Mouse (Mus musculus) intestine, embryonic 14.5 days (tissue): Measurements from ENCODE around the gene Ankfn1. TPM values are rescaled to one million over a fixed set of nuclear protein-coding genes. Genes with fewer than 3 reads are reported as not detected.

Source experiments
- ATAC-seq: fragments of 200-750 bp; cut with Nextera tagmentation; replicated peaks from 2 replicates; pipeline ENCODE4 v1.8.0; 2017; ENCODE audit warnings: low read depth, moderate number of reproducible peaks, moderate TSS enrichment, moderate library complexity; ENCODE audit not compliant: low FRiP score, low TSS enrichment
- DNase-seq: peaks from one replicate; pipeline ENCODE4 v3.0.0-alpha.2; 2018; ENCODE audit warnings: low spot score
- H3K27ac ChIP-seq: fragments of 300-500 bp; sonication (generic); 2 replicates; pipeline ENCODE4 v1.5.1; 2014; ENCODE audit warnings: low read depth, mild to moderate bottlenecking, control low read depth
- H3K27me3 ChIP-seq: fragments of 300-500 bp; sonication (generic); replicated peaks from 2 replicates; pipeline ENCODE4 v1.6.1; 2014; ENCODE audit warnings: low read length, control low read depth; ENCODE audit not compliant: control insufficient read depth, insufficient read depth
- H3K36me3 ChIP-seq: fragments of 300-500 bp; sonication (generic); 2 replicates; pipeline ENCODE4 v1.6.1; 2014; ENCODE audit warnings: low read length, control low read depth; ENCODE audit not compliant: control insufficient read depth, insufficient read depth
- H3K4me1 ChIP-seq: fragments of 300-500 bp; sonication (generic); replicated peaks from 2 replicates; pipeline ENCODE4 v1.6.1; 2014; ENCODE audit warnings: low read length, control low read depth, mixed read lengths; ENCODE audit not compliant: control insufficient read depth, insufficient read depth
- H3K4me2 ChIP-seq: fragments of 300-500 bp; sonication (generic); 2 replicates; pipeline ENCODE4 v1.6.1; 2014; ENCODE audit warnings: low read length
- H3K4me3 ChIP-seq: fragments of 300-500 bp; sonication (generic); 2 replicates; pipeline ENCODE4 v1.5.1; 2014; ENCODE audit warnings: low read depth, low read length, control low read depth, mixed read lengths
- H3K9ac ChIP-seq: fragments of 300-500 bp; sonication (generic); 2 replicates; pipeline ENCODE4 v1.6.1; 2014; ENCODE audit warnings: mild to moderate bottlenecking, low read length
- H3K9me3 ChIP-seq: fragments of 300-500 bp; sonication (generic); 2 replicates; pipeline ENCODE4 v1.6.1; 2016; ENCODE audit warnings: low read length, control low read depth; ENCODE audit not compliant: control insufficient read depth
- WGBS: fragments of 180-500 bp; shearing (Covaris S2); extraction: QIAGEN DNeasy Blood & Tissue Kit; methylation state at CpG from one replicate; pipeline ENCODE4 v1.1.7; 2014; 5-methylcytosine and 5-hydroxymethylcytosine counted together
- polyA plus RNA-seq: library from polyadenylated mRNA; unstranded; fragments of >200 nt; fragmentation: Nextera tagmentation; extraction: Ambion mirVana; gene quantifications from 2 replicates; pipeline ENCODE4 v1.2.1, GENCODE M21; 2014

Ankfn1 gene
- polyA plus RNA-seq, 1 experiment from 2014 or later = 0.30 TPM

- no peak overlapping the region for H3K27ac ChIP-seq
- 79% methylated on average over 2 of the region's 2 CpGs for WGBS
Observed at GRCm38 (mm10) chr11:89419863-89420262, 357.6 kb downstream of the Ankfn1 start.

GRCm38 (mm10) chr11:89418644-89419043 lies 358.8 kb downstream of the Ankfn1 start:
- Histone ChIP-seq H3K27ac (no peak overlapping the region), H3K4me2 (no peak overlapping the region), H3K4me1 (no peaks in the 10 kb centered on the region), H3K9me3 (no peaks in the 10 kb centered on the region), H3K4me3 (no peak overlapping the region), H3K9ac (no peak overlapping the region), H3K36me3 (no peaks in the 10 kb centered on the region), H3K27me3 (no peaks in the 10 kb centered on the region)
- ATAC-seq (no peak), DNase-seq (no peak)
- WGBS = 57% methylated on average over 12 of the region's 12 CpGs

More at GRCm38 (mm10) chr11:89419863-89420262, 357.6 kb downstream of the Ankfn1 start:
- DNase-seq (no peak), ATAC-seq (no peak)
- no peaks in the 10 kb centered on the region for H3K9me3 ChIP-seq
- no peak overlapping the region for H3K9ac ChIP-seq
- no peak overlapping the region for H3K4me2 ChIP-seq
- H3K4me1 ChIP-seq = no peaks in the 10 kb centered on the region
- no peaks in the 10 kb centered on the region for H3K27me3 ChIP-seq
- no peaks in the 10 kb centered on the region for H3K36me3 ChIP-seq
- no peak overlapping the region for H3K4me3 ChIP-seq

GRCm38 (mm10) chr11:89416769-89417168 lies 360.7 kb downstream of the Ankfn1 start:
- no peak overlapping the region for H3K4me3 ChIP-seq
- no peak overlapping the region for H3K4me2 ChIP-seq
- H3K9me3 ChIP-seq = no peaks in the 10 kb centered on the region
- DNase-seq = no peak
- no peak for ATAC-seq
- H3K36me3 ChIP-seq = no peaks in the 10 kb centered on the region
- 69% methylated on average over 6 of the region's 6 CpGs for WGBS
- H3K27ac ChIP-seq = no peak overlapping the region
- H3K27me3 ChIP-seq = no peaks in the 10 kb centered on the region
- no peaks in the 10 kb centered on the region for H3K4me1 ChIP-seq
- no peak overlapping the region for H3K9ac ChIP-seq

GRCm38 (mm10) chr11:89408774-89409173 lies 368.7 kb downstream of the Ankfn1 start:
- Histone ChIP-seq H3K9me3 (no peaks in the 10 kb centered on the region), H3K27me3 (no peaks in the 10 kb centered on the region), H3K27ac (no peak overlapping the region), H3K4me3 (no peak overlapping the region), H3K4me1 (no peaks in the 10 kb centered on the region), H3K4me2 (no peak overlapping the region), H3K36me3 (no peaks in the 10 kb centered on the region), H3K9ac (no peak overlapping the region)
- ATAC-seq (peak; percentile 74), DNase-seq (no peak)
- 54% methylated on average over 6 of the region's 6 CpGs for WGBS

GRCm38 (mm10) chr11:89404489-89404888 lies 373.0 kb downstream of the Ankfn1 start:
- Histone ChIP-seq H3K4me2 (no peak overlapping the region), H3K27me3 (no peaks in the 10 kb centered on the region), H3K36me3 (no peaks in the 10 kb centered on the region), H3K27ac (no peak overlapping the region), H3K9me3 (no peaks in the 10 kb centered on the region), H3K4me1 (no peaks in the 10 kb centered on the region), H3K9ac (no peak overlapping the region), H3K4me3 (no peak overlapping the region)
- WGBS = 89% methylated on average over 1 of the region's 1 CpGs
- ATAC-seq (no peak), DNase-seq (peak; percentile 48)

GRCm38 (mm10) chr11:89403436-89403835 lies 374.0 kb downstream of the Ankfn1 start:
- H3K27ac ChIP-seq = no peak overlapping the region
- no peaks in the 10 kb centered on the region for H3K9me3 ChIP-seq
- peak; percentile 25 for DNase-seq
- WGBS = 94% methylated on average over 14 of the region's 14 CpGs
- no peak overlapping the region for H3K4me3 ChIP-seq
- H3K9ac ChIP-seq = no peak overlapping the region
- no peak for ATAC-seq
- H3K36me3 ChIP-seq = no peaks in the 10 kb centered on the region
- H3K4me1 ChIP-seq = no peaks in the 10 kb centered on the region
- no peaks in the 10 kb centered on the region for H3K27me3 ChIP-seq
- no peak overlapping the region for H3K4me2 ChIP-seq

GRCm38 (mm10) chr11:89388851-89389250 lies 388.6 kb downstream of the Ankfn1 start:
- 66% methylated on average over 2 of the region's 2 CpGs for WGBS
- H3K4me3 ChIP-seq = no peak overlapping the region
- ATAC-seq (no peak), DNase-seq (no peak)
- H3K4me1 ChIP-seq = no peaks in the 10 kb centered on the region
- H3K36me3 ChIP-seq = no peaks in the 10 kb centered on the region
- H3K27me3 ChIP-seq = no peaks in the 10 kb centered on the region
- H3K4me2 ChIP-seq = no peak overlapping the region
- H3K9me3 ChIP-seq = no peaks in the 10 kb centered on the region
- no peak overlapping the region for H3K27ac ChIP-seq
- H3K9ac ChIP-seq = no peak overlapping the region

- DNase-seq (no peak), ATAC-seq (0 out of 2 replicates have a peak, but pooled peaks have one; percentile 32)
- H3K27ac ChIP-seq = peak overlapping the region; percentile 74; the same call in 1 of the 2 replicates
- no peak overlapping the region for H3K4me3 ChIP-seq
- H3K4me1 ChIP-seq = peaks cover 16% of the 10 kb centered on the region
- H3K4me2 ChIP-seq = no peak overlapping the region
- H3K27me3 ChIP-seq = no peaks in the 10 kb centered on the region
- 48% methylated on average over 2 of the region's 2 CpGs for WGBS
- no peak overlapping the region for H3K9ac ChIP-seq
- H3K9me3 ChIP-seq = no peaks in the 10 kb centered on the region
- H3K36me3 ChIP-seq = no peaks in the 10 kb centered on the region
Observed at GRCm38 (mm10) chr11:89382634-89383009, 394.8 kb downstream of the Ankfn1 start.

- 20% methylated on average over 8 of the region's 8 CpGs for WGBS
- no peaks in the 10 kb centered on the region for H3K27me3 ChIP-seq
- peaks cover 16% of the 10 kb centered on the region for H3K4me1 ChIP-seq
- H3K9me3 ChIP-seq = no peaks in the 10 kb centered on the region
- DNase-seq (no peak), ATAC-seq (peak; percentile 53)
- peak overlapping the region; percentile 74; the same call in 1 of the 2 replicates for H3K27ac ChIP-seq
- H3K36me3 ChIP-seq = no peaks in the 10 kb centered on the region
- no peak overlapping the region for H3K4me3 ChIP-seq
- no peak overlapping the region for H3K4me2 ChIP-seq
- no peak overlapping the region for H3K9ac ChIP-seq
Observed at GRCm38 (mm10) chr11:89381782-89382633, 395.4 kb downstream of the Ankfn1 start.
